8 mouse cellular contexts compared by ENCODE assay signal in the genomic region with DNA sequence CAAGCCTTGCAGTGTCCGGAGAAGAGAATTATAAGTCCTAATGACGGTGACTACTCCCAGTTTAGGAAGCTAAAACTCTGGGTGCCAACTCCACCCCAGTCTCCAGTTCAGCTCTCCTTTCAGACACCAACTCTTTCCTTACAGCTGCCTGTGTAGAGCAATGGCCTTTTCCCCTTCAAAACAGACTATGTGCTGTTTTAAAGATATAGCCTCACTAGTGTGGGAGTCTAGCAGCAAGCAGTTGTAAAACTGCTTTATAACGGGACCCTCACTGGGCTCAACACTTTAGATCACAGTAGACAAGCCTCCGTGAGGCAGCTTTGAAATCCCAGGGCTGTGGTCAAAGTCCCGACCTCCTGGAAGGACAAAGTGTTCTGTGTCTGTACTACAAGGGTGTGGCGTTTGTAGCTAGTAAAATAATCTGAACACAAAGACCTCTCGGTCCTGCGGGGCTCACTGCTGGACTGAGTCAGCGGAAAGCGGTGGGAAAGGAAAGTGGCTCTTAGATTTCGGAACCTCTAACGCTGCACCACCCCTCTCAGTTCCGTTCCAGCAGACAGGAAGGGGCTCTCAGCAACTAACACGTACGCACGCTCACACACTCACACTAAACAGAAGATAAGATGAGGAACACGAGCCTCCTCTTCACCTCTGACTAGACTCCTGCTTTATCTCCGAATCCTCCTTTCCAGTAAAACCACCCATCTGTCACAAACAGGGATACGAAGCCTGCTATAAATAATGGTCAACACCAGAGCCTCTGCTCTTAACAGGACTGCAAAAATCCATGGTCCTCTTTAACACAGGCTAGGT. TPM values are rescaled to one million over a fixed set of nuclear protein-coding genes. Genes with fewer than 3 reads are reported as not detected.
A peak's percentile ranks its signal among the peaks of the same experiment; 100 is the strongest.
DNase-seq lines count a peak whose midpoint lies in the region; ATAC-seq and TF ChIP-seq lines count a peak whose summit lies in the region.

No protein-coding gene starts in this region.

- H3K9ac ChIP-seq in embryonic facial prominence, embryonic 14.5 days (ENCODE audit: low read depth, low read length), result peak overlapping the region; percentile 58
- H3K9ac ChIP-seq in neural tube, embryonic 12.5 days, result peak overlapping the region; percentile 38

- H3K27me3 ChIP-seq in embryonic facial prominence, embryonic 14.5 days (replicated peaks; ENCODE audit: control insufficient read depth, insufficient read depth, low read length), result no peaks in the 10 kb centered on the region
- no peaks in the 10 kb centered on the region for H3K27me3 ChIP-seq in neural tube, embryonic 12.5 days (replicated peaks)
- no peaks in the 10 kb centered on the region for H3K27me3 ChIP-seq in thymus, adult 2 months (ENCODE audit: control insufficient read depth, insufficient read depth, low read length)

- peak; percentile 72 for ATAC-seq in embryonic facial prominence, embryonic 14.5 days (ENCODE audit: low read depth)
- ATAC-seq in neural tube, embryonic 12.5 days (ENCODE audit: low FRiP score, low read depth), result peak; percentile 66

- H3K4me1 ChIP-seq in embryonic facial prominence, embryonic 14.5 days (ENCODE audit: control insufficient read depth, insufficient read depth, low read length), result no peaks in the 10 kb centered on the region
- H3K4me1 ChIP-seq in neural tube, embryonic 12.5 days, result peaks cover 9% of the 10 kb centered on the region; the same call in 1 of the 2 replicates
- H3K4me1 ChIP-seq in thymus, adult 2 months (replicated peaks; ENCODE audit: control insufficient read depth, insufficient read depth, low read length), result peaks cover 3% of the 10 kb centered on the region

- DNase-seq in retina, postnatal 1 day, result peak; percentile 21
- no peak for DNase-seq in retina, embryonic 14.5 days (ENCODE audit: low spot score)
- peak; percentile 73 for DNase-seq in embryonic facial prominence, embryonic 14.5 days (ENCODE audit: low spot score)
- peak; percentile 91 for DNase-seq in heart, adult 8-10 months (ENCODE audit: low spot score)
- peak; percentile 74 for DNase-seq in kidney, adult 18-20 months
- DNase-seq in lung, adult 18-20 months, result peak; percentile 80 to 88
- DNase-seq in thymus, adult 2 months, result peak; percentile 53

- peak overlapping the region; percentile 35 for H3K27ac ChIP-seq in embryonic facial prominence, embryonic 14.5 days (replicated peaks; ENCODE audit: low read depth, low read length)
- no peak overlapping the region for H3K27ac ChIP-seq in neural tube, embryonic 12.5 days
- peak overlapping the region; percentile 63; the same call in 1 of the 2 replicates for H3K27ac ChIP-seq in thymus, adult 2 months (ENCODE audit: control insufficient read depth, insufficient read depth, low read length)

- H3K36me3 ChIP-seq in embryonic facial prominence, embryonic 14.5 days (ENCODE audit: control insufficient read depth, insufficient read depth, low read length), result no peaks in the 10 kb centered on the region
- no peaks in the 10 kb centered on the region for H3K36me3 ChIP-seq in neural tube, embryonic 12.5 days
- H3K36me3 ChIP-seq in thymus, adult 2 months (ENCODE audit: control insufficient read depth, insufficient read depth, low read length), result no peaks in the 10 kb centered on the region

- no peak for TF ChIP-seq POLR2A in thymus, adult 2 months (IDR thresholded peaks at IDR 0.05; ENCODE audit: control insufficient read depth, extremely low read depth, insufficient read depth, low read length, poor library complexity)

- peak overlapping the region; percentile 31 for H3K4me3 ChIP-seq in embryonic facial prominence, embryonic 14.5 days (ENCODE audit: low read depth, low read length)
- H3K4me3 ChIP-seq in neural tube, embryonic 12.5 days, result peak overlapping the region; percentile 15
- H3K4me3 ChIP-seq in thymus, adult 2 months (ENCODE audit: control insufficient read depth, insufficient read depth, low read length), result peak overlapping the region; percentile 72

- peak overlapping the region; percentile 52 for H3K4me2 ChIP-seq in embryonic facial prominence, embryonic 14.5 days (ENCODE audit: low read depth, low read length)
- H3K4me2 ChIP-seq in neural tube, embryonic 12.5 days (replicated peaks), result peak overlapping the region; percentile 60

- WGBS in embryonic facial prominence, embryonic 14.5 days, result 28% methylated on average over 19 of the region's 19 CpGs
- WGBS in neural tube, embryonic 12.5 days, result 14% methylated on average over 19 of the region's 19 CpGs
- 8% methylated on average over 19 of the region's 19 CpGs for WGBS in thymus, adult 2 months

- TF ChIP-seq CTCF in thymus, adult 2 months (IDR thresholded peaks at IDR 0.05; ENCODE audit: borderline replicate concordance, control insufficient read depth, extremely low read depth, insufficient read depth, low read length, poor library complexity), result no peak

- no peaks in the 10 kb centered on the region for H3K9me3 ChIP-seq in embryonic facial prominence, embryonic 14.5 days (ENCODE audit: control insufficient read depth, low read length)
- H3K9me3 ChIP-seq in neural tube, embryonic 12.5 days, result no peaks in the 10 kb centered on the region

RNA-seq across cellular contexts. Expression of a gene that starts 21.0 kb away (rescaled TPM):
- polyA plus RNA-seq in embryonic facial prominence, embryonic 14.5 days (2014; fragmentation: Nextera tagmentation; extraction: Ambion mirVana), result 88.3 and 91.6 TPM in 2 replicates
- total RNA-seq in heart, adult 8-10 months (2022), result 10 to 100 TPM; 17.8 to 23.5 (median 18.6) TPM
- polyA plus RNA-seq in neural tube, embryonic 12.5 days (2016; fragmentation: Nextera tagmentation; extraction: Ambion mirVana), result 113 and 126 TPM in 2 replicates
- 5.6 and 6.5 TPM in 2 replicates for polyA plus RNA-seq in thymus, adult 2 months (2012; rRNA removed)

Comparison
In these comparisons a context has a peak if more than half of its experiments do, and no peak if none do; other contexts are left out.
1. H3K4me3 ChIP-seq: peak in every context shown above with its lines; median percentile 72 in thymus, adult 2 months; 31 in embryonic facial prominence, embryonic 14.5 days; 15 in neural tube, embryonic 12.5 days.
2. RNA of a gene that starts 21.0 kb away (polyA plus RNA-seq): 113 to 126 TPM in neural tube, embryonic 12.5 days and 88.3 to 91.6 TPM in embryonic facial prominence, embryonic 14.5 days; 5.6 to 6.5 TPM in thymus, adult 2 months; every median in the first group is over 10 times any median in the second.